Mouse (Mus musculus): ENCODE results near the gene Il12b.

Gene Il12b

DNA sequence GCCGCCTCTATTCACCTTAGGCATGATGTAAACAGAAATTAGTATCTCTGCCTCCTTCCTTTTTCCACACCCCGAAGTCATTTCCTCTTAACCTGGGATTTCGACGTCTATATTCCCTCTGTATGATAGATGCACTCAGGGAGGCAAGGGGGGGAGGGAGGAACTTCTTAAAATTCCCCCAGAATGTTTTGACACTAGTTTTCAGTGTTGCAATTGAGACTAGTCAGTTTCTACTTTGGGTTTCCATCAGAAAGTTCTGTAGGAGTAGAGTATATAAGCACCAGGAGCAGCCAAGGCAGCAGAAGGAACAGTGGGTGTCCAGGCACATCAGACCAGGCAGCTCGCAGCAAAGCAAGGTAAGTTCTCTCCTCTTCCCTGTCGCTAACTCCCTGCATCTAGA is at the start of gene Il12b:
Gene Il12b, plus strand, starts transcription at position 301 of the 400 bp plus-strand sequence.
- DNase-seq: peak; percentile 2

DNA sequence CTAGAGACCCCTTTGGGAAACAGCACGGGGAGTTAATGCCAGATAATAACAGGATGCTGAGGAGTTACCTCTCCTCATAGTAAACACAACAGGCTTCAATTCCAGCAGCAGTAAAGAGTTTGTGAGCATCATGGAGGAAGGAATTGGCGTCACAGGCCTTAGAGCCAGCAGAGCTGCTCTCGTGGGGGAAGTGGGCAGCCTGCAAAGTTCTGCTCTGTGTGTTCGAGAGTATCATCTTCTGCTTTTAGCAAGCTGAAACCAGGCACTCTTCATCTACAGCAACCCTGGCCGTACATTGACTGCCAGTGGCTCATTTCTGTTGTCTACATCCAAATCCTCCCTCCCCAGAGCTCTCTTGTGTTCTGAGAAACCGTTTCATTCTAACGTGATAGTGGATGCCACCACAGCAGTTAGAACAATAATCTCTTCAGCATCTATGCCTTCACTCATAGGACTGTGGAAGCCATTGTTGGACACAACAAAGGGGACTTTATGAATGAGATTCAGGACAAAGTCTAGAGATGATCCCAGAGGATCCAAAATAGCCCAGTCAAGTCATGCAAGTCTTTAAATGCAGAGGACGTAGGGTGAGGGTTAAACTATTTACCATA is 44.9 kb upstream of the Il12b start:
- peak; percentile 4 for DNase-seq

- no peak for DNase-seq
Observed at GRCm38 (mm10) chr11:44356171-44356570, 43.7 kb upstream of the Il12b start.

DNA sequence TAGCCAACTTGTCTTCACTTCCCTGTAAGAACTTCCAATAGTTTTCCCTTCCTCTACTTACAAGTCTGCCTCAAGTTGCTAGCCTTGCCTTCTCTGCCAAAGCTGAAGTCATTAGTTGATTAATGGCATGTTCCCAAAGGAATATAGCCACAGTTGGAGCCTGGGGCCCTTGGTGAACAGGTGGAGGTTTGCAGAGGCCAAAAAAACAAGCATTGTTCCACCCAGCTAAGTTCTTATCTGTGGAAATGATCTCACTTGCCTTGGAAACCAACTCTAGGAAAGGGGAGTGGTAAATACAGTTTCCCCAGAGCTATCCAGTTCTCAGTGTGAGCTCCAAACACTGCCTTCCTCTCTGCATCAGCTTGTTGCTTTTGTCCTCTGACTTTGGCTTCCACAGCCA is 35.3 kb upstream of the Il12b start:
- DNase-seq: no peak

DNA sequence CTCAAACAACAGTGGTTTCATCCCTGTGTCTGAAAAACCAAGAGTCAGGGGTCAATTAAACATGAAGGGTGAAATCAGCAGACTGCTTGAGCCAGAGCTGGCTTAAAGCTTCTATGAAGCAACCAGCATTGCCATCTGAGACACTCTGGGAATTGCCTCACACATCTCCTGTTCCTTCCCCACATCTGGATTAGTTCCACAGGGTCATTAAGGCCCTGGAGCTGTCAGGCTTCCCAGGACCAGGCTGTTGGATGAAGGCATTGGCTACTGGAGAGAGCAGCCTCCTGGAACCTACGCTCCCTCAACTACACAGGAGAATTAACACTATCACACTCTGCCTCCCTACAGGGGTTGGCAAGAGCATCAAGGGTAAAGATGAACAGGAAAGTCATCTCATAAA is 32.2 kb upstream of the Il12b start:
- no peak for DNase-seq

DNA sequence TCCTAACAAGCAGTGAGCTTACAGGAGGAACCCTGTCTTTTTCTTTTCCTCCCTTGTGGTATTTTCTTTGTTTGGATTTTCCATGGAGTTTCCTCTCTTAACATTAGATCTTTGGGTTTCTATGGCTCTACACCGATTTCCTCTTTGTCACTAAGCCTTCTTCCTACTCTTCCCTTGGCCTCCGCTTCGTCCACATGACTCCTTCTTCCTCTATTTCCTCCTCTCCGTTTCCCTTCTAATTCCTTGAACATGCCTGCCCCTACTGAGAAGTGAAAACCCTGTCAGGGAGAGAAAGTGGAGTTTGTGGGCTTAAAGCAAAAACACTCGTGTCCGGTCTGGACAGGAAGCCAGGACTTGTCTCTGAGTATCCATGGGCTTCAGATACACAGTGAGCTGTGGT is 27.0 kb upstream of the Il12b start:
- no peak for DNase-seq

GRCm38 (mm10) chr11:44377879-44378278 is 22.0 kb upstream of the Il12b start:
- no peak for DNase-seq

DNA sequence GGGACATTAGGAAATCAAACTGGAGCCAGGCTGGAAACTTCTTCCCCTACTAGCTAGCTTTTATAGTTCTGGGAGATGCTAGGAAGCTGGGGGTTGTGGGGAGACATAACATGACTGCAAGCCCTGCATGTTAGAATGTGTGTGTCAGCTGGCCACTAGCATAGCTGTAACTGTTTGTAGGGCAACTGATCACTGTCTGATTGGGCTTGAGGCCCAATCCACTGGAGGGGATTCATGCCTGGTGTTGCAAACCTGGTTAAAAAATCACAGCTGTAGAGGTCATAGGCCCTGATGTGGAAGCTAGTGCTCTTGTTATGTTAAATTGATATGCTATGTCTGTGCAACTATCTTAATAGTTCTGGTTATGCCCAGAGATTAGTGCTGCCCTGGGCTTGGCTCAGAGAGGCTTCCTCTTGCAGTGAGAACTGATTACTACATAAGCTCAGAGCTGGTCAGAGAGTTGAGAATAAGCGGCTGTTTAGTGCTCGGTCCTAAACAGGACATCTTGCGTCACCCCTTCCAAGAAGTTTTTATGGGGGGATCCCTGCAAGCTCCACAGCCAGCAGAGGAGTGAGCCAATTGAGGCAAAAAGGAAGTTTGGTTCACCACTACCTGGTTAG is 19.3 kb upstream of the Il12b start:
- DNase-seq: no peak

- no peak for DNase-seq
Observed at GRCm38 (mm10) chr11:44382200-44382599, 17.7 kb upstream of the Il12b start.

DNA sequence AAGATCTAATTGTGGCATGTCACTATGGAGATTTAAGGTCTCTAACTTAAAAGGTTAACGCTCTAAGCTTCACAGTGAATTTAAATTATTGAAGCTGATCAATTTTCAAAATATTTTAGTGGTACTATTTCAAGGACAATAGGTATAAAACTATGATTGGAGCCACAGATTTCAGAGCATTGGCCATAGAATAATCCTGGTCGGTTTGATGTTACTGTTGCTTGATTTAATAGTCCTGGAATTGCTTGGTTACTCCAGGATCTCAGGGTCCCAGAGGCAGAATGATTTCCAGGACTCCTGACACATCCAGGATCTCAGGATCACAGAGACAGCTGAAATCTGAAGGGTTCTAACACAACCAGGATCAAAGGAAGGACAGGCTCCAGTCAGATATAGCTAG is 12.8 kb upstream of the Il12b start:
- DNase-seq: no peak

GRCm38 (mm10) chr11:44389993-44390701 is 9.7 kb upstream of the Il12b start:
- no peak for DNase-seq

GRCm38 (mm10) chr11:44393101-44393810 is 6.6 kb upstream of the Il12b start:
- DNase-seq: no peak

DNA sequence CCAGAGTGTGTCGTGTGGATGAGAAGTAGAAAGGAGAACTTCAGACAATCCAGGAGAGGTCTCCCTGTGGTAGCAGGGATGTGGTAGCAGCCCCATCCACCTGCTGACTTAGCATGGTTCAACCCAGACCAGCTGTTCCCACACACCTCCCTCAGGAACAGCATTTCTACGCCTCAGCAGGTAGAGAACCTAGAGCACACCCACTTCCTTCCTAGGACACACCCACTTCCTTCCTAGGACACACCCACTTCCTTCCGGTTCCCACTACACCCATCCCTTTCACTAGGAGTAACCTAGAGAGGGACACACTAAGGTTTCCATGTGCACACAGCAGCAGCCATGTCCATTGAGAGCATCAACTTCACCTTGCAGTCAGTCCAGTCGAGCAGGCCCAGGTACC is 4.5 kb upstream of the Il12b start:
- no peak for DNase-seq

DNA sequence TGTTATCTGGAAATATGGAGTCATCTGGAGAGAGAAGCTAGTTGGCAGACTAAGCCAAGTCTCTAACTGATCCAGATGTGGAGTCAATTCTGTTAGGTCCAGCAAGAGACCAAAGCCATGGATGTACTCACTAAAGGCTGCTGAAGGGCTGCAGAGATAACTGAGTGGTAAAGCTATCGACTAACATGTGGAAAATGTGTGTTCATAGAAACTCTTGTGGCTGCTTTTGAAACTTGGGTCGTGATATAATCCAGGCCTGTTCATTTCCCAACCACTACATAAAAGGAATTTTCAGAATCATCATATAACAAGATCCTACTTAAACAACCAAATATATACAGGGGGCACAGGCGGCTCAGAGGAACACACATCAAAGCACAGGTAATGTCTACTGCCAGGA is 2.3 kb upstream of the Il12b start:
- DNase-seq: no peak

DNA sequence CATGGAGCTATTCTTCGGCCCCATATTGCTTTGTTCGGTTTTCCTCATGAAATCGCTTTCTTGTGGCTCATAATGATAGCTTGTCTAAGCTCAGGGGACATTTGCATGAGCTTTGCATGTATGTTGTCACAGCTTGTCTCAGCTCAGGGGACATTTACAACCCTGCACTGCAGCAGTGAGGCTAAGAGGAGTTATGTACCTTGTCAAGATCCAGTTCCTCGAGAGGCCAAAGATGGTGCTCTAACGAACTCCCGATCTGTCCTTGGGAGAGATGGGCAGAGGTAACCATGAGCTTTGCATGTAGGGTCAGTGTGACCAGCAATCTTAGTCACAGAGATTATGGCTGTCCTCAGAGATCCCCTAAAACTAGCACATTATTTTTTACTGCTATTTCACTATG is 1.5 kb upstream of the Il12b start:
- no peak for DNase-seq

DNA sequence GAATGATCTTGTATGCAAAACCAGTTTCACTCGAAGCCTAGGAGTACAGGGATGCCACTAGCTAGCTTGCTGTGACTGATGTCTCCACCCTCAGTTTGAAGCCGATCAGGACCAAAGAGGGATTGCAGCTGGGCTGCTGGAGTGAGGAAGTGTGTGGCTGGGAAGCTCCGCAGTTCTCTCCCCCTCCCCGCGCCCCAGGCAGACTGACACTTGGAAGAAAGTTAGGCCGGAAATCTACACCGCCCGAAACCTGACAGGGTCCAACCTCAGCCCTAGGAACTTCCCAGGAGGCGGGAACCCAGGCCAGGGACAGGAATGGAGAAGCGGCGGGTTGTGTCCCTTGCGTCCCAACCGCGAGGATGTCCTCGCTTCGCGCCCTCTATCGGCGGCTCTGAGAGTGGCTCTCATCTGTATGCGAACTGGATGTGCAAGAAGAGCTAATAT is 1.1 kb upstream of the Il12b start:
- peak; percentile 46 for DNase-seq

DNA sequence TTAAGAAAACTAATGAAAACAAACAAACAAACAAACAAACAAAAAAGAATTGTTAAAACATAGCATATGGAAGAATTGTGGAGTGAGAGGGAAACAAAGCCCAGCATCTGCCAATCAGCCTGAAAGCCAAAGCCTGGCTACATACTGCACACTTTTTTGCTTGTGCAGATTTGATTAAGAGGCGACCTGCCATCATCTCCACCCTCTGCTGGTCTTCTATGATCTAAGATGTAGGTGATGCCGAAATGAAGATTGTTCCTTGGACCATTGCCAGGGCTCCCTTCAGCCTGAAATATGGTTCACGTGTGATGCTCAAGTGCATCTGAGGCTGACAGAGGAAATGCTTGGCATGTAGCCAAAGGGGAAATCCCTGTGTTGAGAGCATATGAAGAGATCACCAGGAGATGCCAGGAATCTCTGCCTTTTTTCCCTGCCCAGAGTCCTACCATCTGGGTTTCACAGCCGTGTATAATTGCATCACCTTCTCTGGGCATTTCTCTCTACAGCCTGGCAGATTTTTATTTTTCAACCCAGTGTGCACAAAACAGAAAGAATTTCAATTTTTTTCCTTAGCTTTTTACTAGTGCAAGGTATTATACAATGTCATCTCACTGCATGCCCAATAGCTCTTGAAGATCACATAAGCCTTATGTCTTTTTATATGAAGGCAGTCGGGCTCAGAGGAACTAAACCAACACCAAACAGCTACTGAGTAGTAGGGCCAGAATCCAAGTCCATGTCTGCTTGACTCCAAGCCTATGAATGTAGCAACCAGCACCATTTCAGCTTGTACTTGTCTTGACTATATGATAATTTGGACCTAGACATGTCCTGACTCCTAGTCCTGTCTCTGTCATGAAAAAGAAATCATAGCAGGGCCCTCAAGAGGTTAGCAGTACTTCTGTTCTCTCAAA is 2.0 kb downstream of the Il12b start:
- no peak for DNase-seq

GRCm38 (mm10) chr11:44405113-44405512 is 5.2 kb downstream of the Il12b start:
- no peak for DNase-seq

GRCm38 (mm10) chr11:44405961-44406360 is 6.1 kb downstream of the Il12b start:
- no peak for DNase-seq

GRCm38 (mm10) chr11:44406457-44406856 is 6.6 kb downstream of the Il12b start:
- no peak for DNase-seq

DNA sequence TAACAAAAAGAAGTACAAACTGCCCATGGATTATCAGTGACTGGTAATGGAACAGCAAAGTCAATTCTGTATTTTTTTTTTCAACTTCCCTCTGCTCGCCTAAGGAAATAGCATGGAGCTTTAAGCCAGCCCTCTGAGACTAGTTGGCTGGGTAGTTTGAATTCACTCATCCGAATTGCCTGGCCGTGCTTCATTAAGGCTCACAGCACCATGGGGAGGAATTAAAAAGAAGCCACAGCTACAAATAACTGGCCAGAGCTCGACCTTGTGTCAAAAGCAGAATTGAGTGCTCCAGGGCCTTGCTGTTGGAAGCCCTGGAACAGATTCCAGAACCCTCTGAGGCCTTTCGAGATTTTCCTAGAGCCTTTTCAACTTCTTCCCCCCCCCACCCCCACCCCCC is 8.8 kb downstream of the Il12b start:
- no peak for DNase-seq

GRCm38 (mm10) chr11:44410413-44410812 is 10.6 kb downstream of the Il12b start:
- DNase-seq: no peak

DNA sequence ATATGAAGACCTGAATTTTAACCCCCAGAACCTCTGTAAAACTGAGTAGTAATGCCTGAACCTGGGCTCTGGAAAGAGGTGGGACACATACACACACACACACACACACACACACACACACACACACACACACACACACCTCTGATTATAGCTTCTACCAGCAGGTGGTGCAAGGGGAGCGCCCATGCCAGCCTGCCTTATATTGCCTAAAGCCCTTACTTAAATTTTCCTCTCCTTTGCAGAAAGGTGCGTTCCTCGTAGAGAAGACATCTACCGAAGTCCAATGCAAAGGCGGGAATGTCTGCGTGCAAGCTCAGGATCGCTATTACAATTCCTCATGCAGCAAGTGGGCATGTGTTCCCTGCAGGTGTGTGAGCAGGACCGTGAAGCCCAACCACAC is 12.4 kb downstream of the Il12b start:
- no peak for DNase-seq
